Mouse (Mus musculus): Measurements from ENCODE around the gene Sec11a.

Sec11a gene

DNA sequence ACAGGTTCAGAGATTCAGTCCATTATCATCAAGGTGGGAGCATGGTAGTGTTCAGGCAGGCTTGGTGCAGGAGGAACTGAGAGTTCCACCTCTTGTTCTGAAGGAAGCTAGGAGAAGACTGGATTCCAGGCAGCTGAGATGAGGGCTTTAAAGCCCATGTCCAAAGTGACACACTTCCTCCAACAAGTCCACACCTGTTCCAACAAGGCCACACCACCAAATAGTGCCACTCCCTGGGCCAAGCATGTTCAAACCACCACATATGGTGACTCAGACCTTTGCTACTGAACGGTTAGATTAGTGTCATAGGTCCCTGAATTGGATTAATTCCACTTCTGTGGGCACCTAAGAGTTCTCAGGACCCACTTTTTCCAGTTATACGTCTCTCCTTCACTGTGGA, 23.8 kb upstream of the Sec11a start:
- no peak for TF ChIP-seq GATA4 (IDR thresholded peaks at IDR 0.05; ENCODE audit: insufficient replicate concordance, low read length)

GRCm38 (mm10) chr7:80970913-80971312, 23.3 kb upstream of the Sec11a start:
- TF ChIP-seq GATA4 (IDR thresholded peaks at IDR 0.05; ENCODE audit: insufficient replicate concordance, low read length), result no peak

DNA sequence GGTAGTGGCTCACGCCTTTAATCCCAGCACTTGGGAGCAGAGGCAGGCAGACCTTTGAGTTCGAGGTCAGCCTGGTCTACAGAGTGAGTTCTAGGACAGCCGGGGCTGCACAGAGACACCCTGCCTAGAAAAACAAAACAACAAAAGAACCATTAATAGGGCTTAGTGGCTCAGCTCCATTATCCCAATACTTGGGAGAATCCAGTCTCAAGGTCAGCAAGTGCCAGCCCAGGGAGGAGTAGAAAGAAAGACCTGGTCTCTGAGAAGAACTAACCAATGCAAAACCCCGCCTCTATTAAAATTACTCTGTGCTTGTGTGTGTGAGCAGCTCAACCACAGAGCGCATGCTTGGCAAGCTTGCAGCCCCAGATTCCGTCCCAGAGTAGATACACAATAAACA, 15.2 kb upstream of the Sec11a start:
- TF ChIP-seq GATA4 (IDR thresholded peaks at IDR 0.05; ENCODE audit: insufficient replicate concordance, low read length), result no peak

GRCm38 (mm10) chr7:80959003-80959402, 11.4 kb upstream of the Sec11a start:
- no peak for TF ChIP-seq GATA4 (IDR thresholded peaks at IDR 0.05; ENCODE audit: insufficient replicate concordance, low read length)

DNA sequence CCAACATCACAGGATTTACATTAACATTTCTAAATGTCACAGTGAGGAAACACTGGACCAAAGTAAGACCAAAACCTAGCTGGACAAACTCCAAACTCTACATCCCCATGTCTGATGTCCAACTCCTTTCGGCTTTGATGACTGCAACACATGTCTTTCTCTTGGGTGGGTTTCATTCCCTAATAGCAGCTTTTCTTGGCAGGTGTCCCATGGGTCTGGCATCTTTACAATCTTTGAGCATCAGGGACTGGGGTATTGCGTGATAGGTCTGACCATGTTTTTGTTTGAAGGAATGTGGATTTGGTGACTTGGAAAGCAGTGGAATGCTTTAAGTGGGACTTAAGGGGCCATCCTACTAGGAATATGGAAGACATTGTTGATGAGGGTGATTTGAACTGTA, 9.3 kb upstream of the Sec11a start:
- no peak for TF ChIP-seq GATA4 (IDR thresholded peaks at IDR 0.05; ENCODE audit: insufficient replicate concordance, low read length)

DNA sequence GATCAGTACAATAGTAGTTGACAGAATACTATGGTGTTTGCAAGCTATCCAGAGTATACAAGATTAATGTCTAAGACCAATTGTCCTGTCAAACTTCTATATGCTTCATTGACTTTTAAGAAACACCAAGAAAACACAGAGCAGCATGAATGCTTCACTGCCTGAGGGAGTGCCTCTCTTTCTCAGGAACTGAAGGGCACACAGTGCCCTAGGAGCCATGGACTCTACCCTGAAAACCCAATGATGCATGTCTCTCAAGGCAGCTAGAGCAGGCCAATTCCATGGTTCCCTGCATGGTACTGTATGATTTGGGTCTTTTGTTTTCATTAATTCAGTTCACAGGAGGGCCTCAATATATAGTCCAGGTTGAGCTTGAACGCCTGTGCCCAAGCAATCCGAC, 6.7 kb upstream of the Sec11a start:
- TF ChIP-seq GATA4 (IDR thresholded peaks at IDR 0.05; ENCODE audit: insufficient replicate concordance, low read length), result no peak

DNA sequence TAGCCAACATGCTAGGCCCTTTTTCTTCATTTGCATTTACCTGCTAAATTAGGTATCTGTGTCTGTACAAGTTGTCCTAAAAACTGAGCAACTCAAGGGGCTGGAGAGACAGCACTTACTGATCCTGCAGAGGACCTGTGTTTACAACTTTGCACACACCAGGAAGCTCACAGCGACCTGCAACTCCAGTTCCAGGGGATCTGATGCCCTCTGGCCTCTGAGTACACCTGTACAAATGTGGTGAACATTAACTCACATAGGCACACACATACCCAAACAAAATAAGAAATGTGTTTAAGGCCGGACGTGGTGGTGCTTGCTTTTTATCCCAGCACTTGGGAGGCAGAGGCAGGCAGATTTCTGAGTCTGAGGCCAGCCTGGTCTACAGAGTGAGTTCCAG, 4.6 kb upstream of the Sec11a start:
- no peak for TF ChIP-seq GATA4 (IDR thresholded peaks at IDR 0.05; ENCODE audit: insufficient replicate concordance, low read length)

- TF ChIP-seq GATA4 (IDR thresholded peaks at IDR 0.05; ENCODE audit: insufficient replicate concordance, low read length), result no peak
Measured at GRCm38 (mm10) chr7:80951461-80951860, 3.9 kb upstream of the Sec11a start.

- no peak for TF ChIP-seq GATA4 (IDR thresholded peaks at IDR 0.05; ENCODE audit: insufficient replicate concordance, low read length)
Measured at GRCm38 (mm10) chr7:80939808-80940207, 7.8 kb downstream of the Sec11a start.

GRCm38 (mm10) chr7:80935834-80936233, 11.7 kb downstream of the Sec11a start:
- TF ChIP-seq GATA4 (IDR thresholded peaks at IDR 0.05; ENCODE audit: insufficient replicate concordance, low read length), result no peak

DNA sequence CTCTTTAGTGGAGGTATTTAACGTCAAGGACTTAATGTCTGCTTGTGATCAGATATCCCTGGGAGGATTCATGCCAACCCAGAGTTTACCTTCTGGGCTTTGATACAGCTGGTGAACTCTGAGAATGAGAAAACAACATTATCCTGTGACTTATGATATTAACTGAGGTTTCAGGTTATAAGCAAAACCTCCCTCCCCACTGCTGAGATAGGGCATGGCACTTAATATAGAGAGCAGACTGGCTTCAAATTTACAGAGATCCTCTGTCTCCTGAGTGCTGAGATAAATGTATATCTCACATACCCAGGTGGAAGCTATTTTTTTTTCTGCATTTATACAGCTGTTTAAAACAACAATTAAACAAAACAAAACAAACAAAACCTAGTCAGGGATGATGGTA, 14.8 kb downstream of the Sec11a start:
- TF ChIP-seq GATA4 (IDR thresholded peaks at IDR 0.05; ENCODE audit: insufficient replicate concordance, low read length), result no peak

GRCm38 (mm10) chr7:80931618-80932207, 15.9 kb downstream of the Sec11a start:
- TF ChIP-seq GATA4 (IDR thresholded peaks at IDR 0.05; ENCODE audit: insufficient replicate concordance, low read length), result no peak

DNA sequence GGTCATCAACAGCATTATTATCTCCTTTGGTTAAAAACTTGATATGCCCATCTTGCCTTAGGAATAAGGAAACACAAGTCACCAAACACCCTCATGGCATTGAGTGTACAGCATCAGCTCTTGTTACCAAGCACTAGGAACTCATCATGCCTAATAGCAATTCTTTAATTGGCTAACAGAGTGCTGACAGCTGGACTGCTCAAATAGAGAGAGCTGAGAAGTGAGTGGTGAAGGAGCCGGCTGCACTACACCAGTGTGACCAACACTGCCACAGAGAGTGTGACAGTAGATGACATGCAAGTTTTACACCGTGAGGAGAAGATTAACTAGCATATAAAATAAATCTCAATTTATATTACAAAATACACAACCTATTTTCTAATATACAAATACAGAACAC, 24.4 kb downstream of the Sec11a start:
- TF ChIP-seq GATA4 (IDR thresholded peaks at IDR 0.05; ENCODE audit: insufficient replicate concordance, low read length), result no peak

- TF ChIP-seq GATA4 (IDR thresholded peaks at IDR 0.05; ENCODE audit: insufficient replicate concordance, low read length), result no peak
Measured at GRCm38 (mm10) chr7:80919647-80920008, 28.0 kb downstream of the Sec11a start.

DNA sequence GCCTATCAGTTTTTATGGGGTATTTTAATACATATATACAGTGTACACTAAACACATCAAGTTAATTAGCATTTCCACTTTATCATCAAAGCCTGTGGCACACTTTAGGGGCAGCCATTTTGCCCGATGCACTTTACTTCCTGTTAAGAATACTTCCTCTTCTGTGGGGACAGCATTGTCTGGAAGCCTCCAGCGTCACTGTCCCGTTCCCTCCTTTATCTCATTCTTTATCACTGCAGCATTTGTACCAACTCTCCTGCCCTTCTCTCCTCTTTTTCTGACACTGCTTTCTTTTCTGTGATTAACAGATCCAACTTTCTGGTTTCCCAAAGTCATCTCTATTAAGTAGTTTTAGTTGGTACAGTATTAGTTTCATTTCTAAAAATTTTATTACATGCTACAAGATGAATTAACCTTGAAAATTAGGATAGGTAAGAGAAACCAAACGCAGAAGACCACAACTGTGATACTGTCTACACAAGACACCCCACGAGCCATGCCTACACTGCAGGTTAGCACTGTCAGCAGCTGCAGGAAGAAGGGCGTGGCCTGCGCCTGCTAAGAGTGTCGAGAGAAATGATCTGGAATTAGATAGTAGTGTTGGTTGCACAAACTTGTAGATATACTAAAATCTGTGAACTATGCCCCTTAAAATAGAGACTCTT, 28.5 kb downstream of the Sec11a start:
- no peak for TF ChIP-seq GATA4 (IDR thresholded peaks at IDR 0.05; ENCODE audit: insufficient replicate concordance, low read length)

DNA sequence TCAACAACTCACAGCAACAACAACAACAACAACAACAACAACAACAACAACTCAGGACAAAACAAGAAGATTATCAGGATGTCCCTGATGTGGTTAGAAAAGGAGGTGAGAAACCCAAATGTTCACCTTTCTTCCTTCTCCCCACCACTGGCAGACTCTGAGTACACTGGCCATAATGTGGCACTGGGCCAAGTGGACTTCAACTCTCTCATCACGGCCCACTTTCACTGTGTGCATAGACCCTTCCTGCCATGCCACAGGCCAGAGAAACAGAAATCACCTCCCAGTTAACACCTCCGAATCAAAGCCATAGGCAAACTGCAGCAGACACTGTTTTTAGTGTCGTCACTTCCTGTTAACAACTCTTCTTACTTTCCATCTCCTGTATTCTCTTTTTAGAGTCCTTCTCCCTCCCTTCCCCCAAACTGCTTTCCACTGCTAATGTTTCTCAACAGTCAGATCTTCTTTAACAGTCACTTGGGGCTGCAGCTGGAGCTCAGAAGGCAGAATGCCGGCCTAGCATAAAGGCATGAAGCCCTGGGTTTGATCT, 29.6 kb downstream of the Sec11a start:
- no peak for TF ChIP-seq GATA4 (IDR thresholded peaks at IDR 0.05; ENCODE audit: insufficient replicate concordance, low read length)

- no peak for TF ChIP-seq GATA4 (IDR thresholded peaks at IDR 0.05; ENCODE audit: insufficient replicate concordance, low read length)
Measured at GRCm38 (mm10) chr7:80912496-80912895, 35.1 kb downstream of the Sec11a start.

Measured in liver, adult (tissue).